ENCODE assay signal across 12 mouse cellular contexts in genomic region chr17:45279075-45279810, GRCm38 (mm10).
DNase-seq lines count a peak whose midpoint lies in the region; ATAC-seq and TF ChIP-seq lines count a peak whose summit lies in the region.
"Had no signal": no experiment of that assay in that cellular context is flagged by ENCODE, and none has a peak within 500 bp of the region (broad histone marks: within the 10 kb centered on the region; RNA-seq: fewer than 3 reads in every experiment).

No protein-coding gene starts in this region.

- TF ChIP-seq CTCF in lung, embryonic 14.5 days (IDR thresholded peaks at IDR 0.05; ENCODE audit: low read depth), result no peak

- no peak overlapping the region for H3K27ac ChIP-seq in lung, embryonic 14.5 days (ENCODE audit: low read depth)
- peak overlapping the region; percentile 25 for H3K27ac ChIP-seq in forebrain, embryonic 15.5 days (replicated peaks)
- no peak overlapping the region for H3K27ac ChIP-seq in neural tube, embryonic 12.5 days
- H3K27ac ChIP-seq: heart, embryonic 15.5 days; liver, embryonic 14.5 days had no signal

- H3K4me3 ChIP-seq in lung, embryonic 14.5 days (ENCODE audit: low read depth, low read length), result 0 out of 2 replicates have a peak overlapping the region, but pooled peaks have one; percentile 5
- H3K4me3 ChIP-seq in forebrain, embryonic 15.5 days, result no peak overlapping the region
- H3K4me3 ChIP-seq in neural tube, embryonic 12.5 days, result no peak overlapping the region
- H3K4me3 ChIP-seq: heart, embryonic 15.5 days had no signal

- no peaks in the 10 kb centered on the region for H3K27me3 ChIP-seq in lung, embryonic 14.5 days (ENCODE audit: insufficient read depth, low read length)
- no peaks in the 10 kb centered on the region for H3K27me3 ChIP-seq in forebrain, embryonic 15.5 days
- H3K27me3 ChIP-seq in neural tube, embryonic 12.5 days (replicated peaks), result no peaks in the 10 kb centered on the region
- H3K27me3 ChIP-seq: heart, embryonic 15.5 days had no signal

- no peak for ATAC-seq in lung, embryonic 14.5 days (ENCODE audit: insufficient read depth)
- ATAC-seq in forebrain, embryonic 15.5 days (replicated peaks), result peak; percentile 60
- peak; percentile 48; the same call in 1 of the 2 replicates for ATAC-seq in neural tube, embryonic 12.5 days (ENCODE audit: low FRiP score, low read depth)
- ATAC-seq: activated CD4-positive, CD25-positive, alpha-beta regulatory T cell, adult 4 months had no signal

- peak overlapping the region; percentile 33; the same call in 1 of the 2 replicates for H3K4me2 ChIP-seq in lung, embryonic 14.5 days
- H3K4me2 ChIP-seq in forebrain, embryonic 15.5 days (replicated peaks), result 0 out of 2 replicates have a peak overlapping the region, but pooled peaks have one; percentile 19
- peak overlapping the region; percentile 42 for H3K4me2 ChIP-seq in neural tube, embryonic 12.5 days (replicated peaks)
- H3K4me2 ChIP-seq: heart, embryonic 15.5 days had no signal

- no peak overlapping the region for H3K9ac ChIP-seq in lung, embryonic 14.5 days
- H3K9ac ChIP-seq in forebrain, embryonic 15.5 days (replicated peaks), result no peak overlapping the region
- no peak overlapping the region for H3K9ac ChIP-seq in neural tube, embryonic 12.5 days
- H3K9ac ChIP-seq: heart, embryonic 15.5 days; liver, embryonic 14.5 days had no signal

- 24% methylated on average over 13 of the region's 13 CpGs for WGBS in lung, embryonic 14.5 days
- 35% methylated on average over 13 of the region's 13 CpGs for WGBS in forebrain, embryonic 15.5 days
- 20% methylated on average over 13 of the region's 13 CpGs for WGBS in neural tube, embryonic 12.5 days

- DNase-seq in lung, embryonic 14.5 days, result peak; percentile 5
- no peak for DNase-seq in lung, postnatal 10 days
- peak; percentile 32 for DNase-seq in embryo, embryonic 11.5 days (ENCODE audit: low read depth, low spot score)
- no peak for DNase-seq in cerebellum, adult 11 months
- no peak for DNase-seq in spleen, adult 12 weeks (ENCODE audit: low spot score)
- no peak for DNase-seq in T-cell, adult 2 months (ENCODE audit: low spot score)
- DNase-seq: cerebellum, adult 9-10 months had no signal

- H3K9me3 ChIP-seq in lung, embryonic 14.5 days (ENCODE audit: low read depth, low read length), result no peaks in the 10 kb centered on the region
- H3K9me3 ChIP-seq in forebrain, embryonic 15.5 days, result no peaks in the 10 kb centered on the region
- H3K9me3 ChIP-seq in neural tube, embryonic 12.5 days, result no peaks in the 10 kb centered on the region
- H3K9me3 ChIP-seq: heart, embryonic 15.5 days had no signal

- H3K4me1 ChIP-seq in lung, embryonic 14.5 days (ENCODE audit: insufficient read depth), result no peaks in the 10 kb centered on the region
- peaks cover 2% of the 10 kb centered on the region; the same call in 1 of the 2 replicates for H3K4me1 ChIP-seq in forebrain, embryonic 15.5 days
- peaks cover 14% of the 10 kb centered on the region for H3K4me1 ChIP-seq in neural tube, embryonic 12.5 days
- H3K4me1 ChIP-seq: heart, embryonic 15.5 days had no signal

- no peaks in the 10 kb centered on the region for H3K36me3 ChIP-seq in lung, embryonic 14.5 days (ENCODE audit: insufficient read depth)
- H3K36me3 ChIP-seq in forebrain, embryonic 15.5 days, result no peaks in the 10 kb centered on the region
- no peaks in the 10 kb centered on the region for H3K36me3 ChIP-seq in neural tube, embryonic 12.5 days
- H3K36me3 ChIP-seq: heart, embryonic 15.5 days had no signal

Comparison
In these comparisons a context has a peak if more than half of its experiments do, and no peak if none do; other contexts are left out.
1. DNase-seq: peak in lung, embryonic 14.5 days (single experiment) and embryo, embryonic 11.5 days (single experiment); none in lung, postnatal 10 days (single experiment), cerebellum, adult 11 months (single experiment), spleen, adult 12 weeks (single experiment) and T-cell, adult 2 months (single experiment).
2. Peak in every context shown above with its lines, with median percentiles within 50 percentile points of each other: H3K4me2 ChIP-seq.